Mouse (Mus musculus): ENCODE data around the gene Fbxw11.

DNA sequence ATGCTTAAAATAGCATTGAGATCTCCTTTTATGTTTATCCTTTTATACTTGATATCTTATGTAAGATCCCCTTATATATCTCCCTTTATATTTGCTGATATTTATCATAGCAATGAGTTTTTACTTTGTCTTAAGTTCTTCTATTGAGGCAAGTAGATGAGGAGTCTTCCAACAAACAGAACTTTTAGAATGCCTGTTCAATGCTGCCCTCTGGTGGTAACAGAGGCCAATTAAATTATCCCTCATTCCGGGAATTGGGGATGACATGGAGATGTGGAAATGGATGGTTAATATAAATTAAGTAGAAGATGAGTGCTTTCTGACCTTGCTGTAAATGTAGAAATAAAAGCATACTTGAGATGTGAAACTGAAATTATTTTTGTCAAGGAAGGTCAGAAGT is 67.0 kb downstream of the Fbxw11 start:
- TF ChIP-seq CTCF (IDR thresholded peaks at IDR 0.05; ENCODE audit: borderline replicate concordance, control insufficient read depth, extremely low read depth, insufficient read depth, low read length, poor library complexity) (no peak), POLR2A (IDR thresholded peaks at IDR 0.05; ENCODE audit: control insufficient read depth, extremely low read depth, insufficient read depth, low read length, poor library complexity) (no peak)

Data from thymus, adult 2 months (tissue).